Mouse (Mus musculus): ENCODE results near the gene Skor1.

Skor1 gene

DNA sequence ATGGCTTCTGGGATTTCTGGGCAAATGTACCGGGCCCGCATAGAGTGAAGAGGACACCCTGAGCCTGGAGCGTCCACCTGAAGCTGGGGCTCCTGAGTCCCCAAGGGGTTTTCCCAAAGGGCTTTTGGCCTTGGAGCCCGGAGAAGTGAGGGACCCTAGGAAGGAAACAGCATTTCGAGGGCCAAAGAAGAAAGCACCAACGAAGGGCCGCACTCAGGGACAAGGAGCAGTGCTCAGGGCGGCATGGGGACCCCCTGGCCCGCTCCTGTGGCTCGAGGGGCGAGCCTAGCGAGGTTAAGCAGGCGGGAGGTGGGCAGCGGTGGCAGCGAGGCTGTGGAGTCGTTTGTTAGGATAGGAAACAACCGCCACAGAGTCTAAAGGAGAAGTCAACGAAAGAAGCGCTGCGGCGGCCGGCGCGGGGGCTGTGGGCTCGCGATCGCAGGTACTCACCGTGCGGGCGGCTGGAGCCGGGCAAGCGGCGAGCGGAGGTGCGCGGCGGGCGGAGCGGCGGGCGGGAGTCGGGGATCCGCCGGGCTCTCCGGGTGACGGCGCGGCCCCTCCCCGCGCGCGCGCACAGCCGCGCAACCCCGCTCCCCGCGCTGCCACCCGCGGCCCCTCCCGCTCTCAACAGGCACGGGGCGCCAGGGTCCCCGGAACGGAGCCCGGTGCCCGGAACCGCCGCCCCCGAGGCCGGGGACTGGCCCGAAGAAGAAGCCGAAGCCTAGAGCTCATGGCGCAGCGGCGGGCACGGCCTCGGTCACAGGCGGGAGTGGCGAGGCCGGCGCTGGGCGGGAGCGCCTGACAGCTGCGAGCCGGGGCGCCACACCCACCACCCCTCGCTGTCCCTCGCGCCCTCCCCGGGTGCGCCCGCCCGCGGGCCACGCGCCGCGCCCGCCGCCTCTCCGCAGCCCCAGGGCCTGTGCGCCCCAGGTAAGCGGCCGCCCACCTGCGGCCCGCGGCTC is at the start of gene Skor1:
Gene Skor1, minus strand, starts transcription at position 552 of the 962 bp plus-strand sequence.
- no peak for DNase-seq (ENCODE audit: low spot score in 2 of 2)

DNA sequence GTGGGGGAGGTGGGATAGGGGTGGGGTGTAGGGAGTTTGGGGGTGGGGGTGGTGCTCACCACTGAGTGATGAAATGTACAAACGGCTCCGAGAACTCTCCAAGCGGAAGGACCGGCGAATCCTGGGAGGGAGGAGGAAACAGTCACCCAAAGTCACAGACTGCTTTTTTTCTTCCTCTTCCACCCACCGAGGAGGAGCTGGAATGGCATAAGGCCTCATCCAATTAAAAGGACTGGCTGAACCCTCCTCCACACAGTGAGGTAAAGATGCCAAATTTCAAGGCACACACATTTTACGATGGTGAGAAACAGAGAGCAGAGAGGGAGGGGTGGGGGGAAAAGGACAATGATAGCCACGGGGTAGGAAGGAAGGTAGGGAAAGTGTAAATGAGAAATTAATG is 48.5 kb upstream of the Skor1 start:
- no peak for DNase-seq (ENCODE audit: low spot score in 2 of 2)

DNA sequence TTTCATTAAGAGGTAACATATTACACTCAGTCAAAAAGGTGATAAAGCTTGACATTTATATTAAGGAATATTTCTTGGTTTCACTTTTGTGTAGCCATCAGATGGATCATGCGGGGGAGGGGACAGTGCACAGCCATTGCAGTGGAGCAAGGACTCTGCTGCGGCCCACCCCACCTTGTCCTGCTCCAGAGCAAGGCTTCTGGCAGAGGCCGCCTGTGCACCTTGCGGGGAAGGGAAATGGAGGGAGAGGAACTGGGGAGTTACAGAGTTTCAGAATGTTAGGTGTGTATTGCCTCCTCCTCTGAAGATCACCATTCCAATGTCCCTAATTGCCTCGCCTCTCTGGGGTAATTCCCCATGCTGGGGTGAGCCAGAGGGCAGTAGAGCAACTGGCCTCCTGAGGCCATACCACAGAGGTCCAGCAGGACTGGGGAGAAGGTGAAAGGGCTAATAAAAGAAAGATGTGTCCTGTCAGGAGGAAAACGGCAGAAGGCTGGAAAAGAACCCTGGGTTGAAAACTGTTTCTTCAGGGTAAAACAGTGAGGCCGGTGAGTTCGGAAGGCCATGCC is 47.4 kb upstream of the Skor1 start:
- no peak for DNase-seq (ENCODE audit: low spot score in 2 of 2)

- DNase-seq (ENCODE audit: low spot score in 2 of 2): no peak
These were observed 46.8 kb upstream of the Skor1 start for GRCm38 (mm10) chr9:63195523-63195922.

- no peak for DNase-seq (ENCODE audit: low spot score in 2 of 2)
These were observed 46.0 kb upstream of the Skor1 start for GRCm38 (mm10) chr9:63194791-63195190.

- no peak for DNase-seq (ENCODE audit: low spot score in 2 of 2)
These were observed 44.0 kb upstream of the Skor1 start for GRCm38 (mm10) chr9:63192809-63193208.

DNA sequence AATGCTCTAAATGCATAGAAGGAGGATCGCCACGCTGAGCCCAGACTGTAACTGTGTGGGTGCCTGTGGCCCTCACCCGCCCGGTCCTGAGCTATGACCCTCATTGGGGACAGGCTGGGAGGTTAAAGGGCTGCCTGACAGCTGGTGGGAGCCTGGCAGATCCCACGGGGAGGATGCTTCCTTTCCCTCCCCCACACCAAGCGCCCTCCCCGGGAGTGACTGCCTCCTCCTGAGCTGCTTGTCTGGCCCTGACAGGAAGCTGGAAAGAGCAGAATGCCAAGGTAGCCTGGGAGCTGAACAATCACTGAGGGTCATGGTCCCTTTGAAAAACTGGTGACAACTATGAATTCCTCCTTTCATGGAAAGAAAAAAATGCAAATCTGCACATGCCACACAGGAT is 38.5 kb upstream of the Skor1 start:
- no peak for DNase-seq (ENCODE audit: low spot score in 2 of 2)

DNA sequence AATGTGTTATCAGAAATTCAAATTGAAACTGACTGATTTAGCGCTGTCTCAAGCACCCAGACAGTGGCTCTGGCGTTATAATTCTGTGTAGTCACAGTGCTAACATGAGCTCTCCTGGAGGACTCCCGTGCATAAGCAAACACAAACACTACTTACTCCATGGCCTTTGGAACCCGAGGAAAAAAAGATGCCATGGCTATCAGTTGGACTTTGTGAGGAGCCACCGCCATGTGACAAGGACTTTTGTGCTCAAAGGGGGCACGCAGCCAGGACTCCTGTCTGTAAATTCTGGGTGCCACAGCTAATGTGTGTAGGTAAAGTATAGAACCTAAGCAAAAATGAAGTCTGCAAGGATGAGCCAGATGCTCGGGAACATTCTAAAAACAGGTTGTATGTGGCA is 36.5 kb upstream of the Skor1 start:
- DNase-seq (ENCODE audit: low spot score in 2 of 2): no peak

GRCm38 (mm10) chr9:63183864-63184263 is 35.1 kb upstream of the Skor1 start:
- no peak for DNase-seq (ENCODE audit: low spot score in 2 of 2)

GRCm38 (mm10) chr9:63182306-63182960 is 33.7 kb upstream of the Skor1 start:
- no peak for DNase-seq (ENCODE audit: low spot score in 2 of 2)

DNA sequence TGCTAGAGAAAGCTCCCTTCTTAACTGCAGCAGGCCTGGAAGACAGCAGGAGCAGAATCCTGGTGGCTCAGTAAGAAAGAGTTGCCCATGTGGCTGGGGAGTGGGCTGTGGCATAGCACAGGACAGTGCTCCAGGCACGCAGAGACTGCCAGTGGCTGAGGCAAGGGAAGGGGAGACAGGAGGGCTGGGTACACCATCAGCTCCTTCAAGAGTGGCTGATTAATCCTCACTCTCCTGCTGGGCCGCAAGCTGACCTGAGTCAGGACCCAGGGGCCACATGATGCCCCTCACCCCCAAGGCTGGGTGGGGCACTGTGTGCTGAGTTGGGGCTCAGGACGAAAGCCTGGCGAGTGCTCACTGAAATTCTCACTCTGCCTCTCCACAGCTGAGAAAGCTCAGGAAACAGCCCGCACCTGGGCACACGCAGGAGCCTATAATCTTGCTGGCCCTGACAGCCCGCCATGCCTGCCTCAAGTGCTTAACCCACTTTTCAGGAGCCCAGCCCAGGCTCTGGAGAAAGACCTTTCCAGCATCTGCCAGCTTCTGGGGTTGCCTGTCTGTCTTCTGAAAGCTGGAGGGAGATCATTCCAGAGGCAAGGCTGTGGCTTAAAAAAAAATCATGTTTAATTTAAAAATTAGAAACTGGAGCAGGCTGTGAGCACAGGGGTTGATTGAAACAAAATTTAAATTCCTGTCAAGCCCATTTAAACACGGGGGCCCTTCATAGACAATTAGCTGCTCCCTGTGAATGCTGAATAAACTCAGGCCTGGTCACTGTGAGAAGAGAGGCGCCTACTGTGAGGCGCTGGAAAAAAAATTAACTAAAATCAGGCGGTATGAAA is 32.8 kb upstream of the Skor1 start:
- no peak for DNase-seq (ENCODE audit: low spot score in 2 of 2)

- DNase-seq (ENCODE audit: low spot score in 2 of 2): no peak
These were observed 29.5 kb upstream of the Skor1 start for GRCm38 (mm10) chr9:63178296-63178695.

GRCm38 (mm10) chr9:63174001-63174721 is 25.4 kb upstream of the Skor1 start:
- no peak for DNase-seq (ENCODE audit: low spot score in 2 of 2)

DNA sequence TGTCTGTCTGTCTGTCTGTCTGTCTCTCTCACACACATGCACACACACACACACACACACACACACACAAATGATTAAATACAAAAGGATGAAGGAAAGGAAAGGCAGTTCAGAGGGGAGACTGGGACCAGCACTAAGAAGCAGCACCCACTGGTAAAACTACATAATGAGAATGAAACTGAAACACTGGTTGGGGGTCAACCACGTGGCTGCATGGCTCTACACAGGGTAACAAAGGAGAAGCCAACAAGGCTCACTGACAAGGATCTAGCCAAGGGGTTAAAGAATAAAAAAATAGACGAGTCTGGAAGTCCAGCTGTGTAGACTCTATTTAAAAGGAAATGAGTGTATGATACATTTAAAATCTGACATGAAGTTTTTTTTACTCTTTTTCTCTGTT is 23.2 kb upstream of the Skor1 start:
- no peak for DNase-seq (ENCODE audit: low spot score in 2 of 2)

DNA sequence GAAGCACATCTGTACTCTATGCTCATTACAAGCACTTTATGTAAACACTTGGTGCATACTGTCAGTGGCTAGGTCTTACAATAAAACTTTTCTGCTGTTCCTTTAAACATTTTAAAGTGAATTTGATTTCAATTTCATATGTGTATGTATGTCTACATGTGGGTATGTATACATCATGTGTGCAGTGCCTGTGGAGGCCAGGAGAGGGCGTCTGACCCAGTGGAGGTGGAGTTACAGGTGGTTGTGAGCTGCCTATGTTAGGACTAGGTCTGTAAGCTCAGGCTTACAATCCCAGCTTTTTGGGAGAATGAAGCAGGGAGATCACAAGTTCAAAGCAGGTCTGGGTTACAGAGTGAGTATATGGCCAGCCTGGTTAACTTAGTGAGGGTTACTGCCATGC is 20.4 kb upstream of the Skor1 start:
- no peak for DNase-seq (ENCODE audit: low spot score in 2 of 2)

- DNase-seq (ENCODE audit: low spot score in 2 of 2): no peak
These were observed 16.3 kb upstream of the Skor1 start for GRCm38 (mm10) chr9:63165070-63165469.

GRCm38 (mm10) chr9:63163756-63164155 is 15.0 kb upstream of the Skor1 start:
- no peak for DNase-seq (ENCODE audit: low spot score in 2 of 2)

DNA sequence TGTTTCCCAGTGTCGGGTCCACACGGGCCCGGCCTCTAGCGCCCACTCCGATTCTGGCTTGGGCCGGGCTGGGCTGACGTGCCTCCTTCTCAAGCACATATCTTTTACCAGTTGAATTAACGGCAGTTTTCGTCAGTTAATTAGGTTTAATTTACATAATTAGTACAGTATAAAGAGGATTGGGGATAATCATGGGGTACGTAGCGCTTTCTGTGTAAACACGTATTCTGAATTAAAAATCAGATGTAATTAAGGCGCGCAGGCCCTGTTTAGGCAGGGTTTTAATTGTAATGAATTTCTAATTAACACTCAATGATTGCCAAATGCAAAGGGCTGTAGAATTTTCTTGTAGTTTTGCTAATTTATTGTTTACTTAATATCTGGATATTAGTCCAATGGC is 3.2 kb upstream of the Skor1 start:
- DNase-seq (ENCODE audit: low spot score in 2 of 2): no peak

DNA sequence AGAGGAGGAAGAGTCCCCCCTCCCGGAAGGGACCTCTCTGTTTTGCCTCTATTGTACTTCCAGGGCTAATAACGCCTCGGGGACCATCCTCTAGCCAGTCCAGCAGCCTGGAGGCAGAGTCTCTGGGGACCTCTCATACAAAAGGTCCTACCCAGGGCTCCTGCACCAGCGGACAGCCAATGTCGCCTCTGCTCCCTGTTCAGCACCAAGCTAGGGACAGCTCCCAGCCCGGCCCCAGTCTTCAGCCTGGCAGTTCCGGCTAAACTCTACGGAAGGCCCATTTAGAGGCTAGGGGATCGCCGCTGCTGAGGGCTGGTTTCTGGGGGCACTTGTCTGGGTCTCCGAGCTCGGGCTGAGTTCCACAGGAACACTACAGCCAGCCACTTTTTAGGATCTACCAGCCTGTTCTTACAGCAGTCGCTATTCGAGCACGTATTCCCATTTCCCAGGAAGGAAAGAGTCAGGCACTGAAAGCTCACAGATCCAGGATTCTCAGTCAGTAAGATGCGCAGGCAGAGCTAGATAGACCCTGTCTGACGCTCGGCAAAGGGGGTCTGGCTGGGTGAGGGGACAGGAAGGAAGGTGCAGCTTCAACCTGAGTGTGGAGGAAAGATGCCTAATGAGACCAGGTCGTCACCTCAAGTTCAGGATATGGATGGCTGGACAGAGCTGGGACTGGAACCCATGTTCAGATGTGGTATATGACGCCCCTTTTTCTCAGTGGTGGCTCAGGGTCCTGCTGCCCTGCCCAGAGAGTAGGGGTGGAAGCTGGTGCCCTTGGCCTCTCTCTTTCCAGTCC is 2.5 kb upstream of the Skor1 start:
- peak; percentile 68 to 84 for DNase-seq (ENCODE audit: low spot score in 2 of 2)

DNA sequence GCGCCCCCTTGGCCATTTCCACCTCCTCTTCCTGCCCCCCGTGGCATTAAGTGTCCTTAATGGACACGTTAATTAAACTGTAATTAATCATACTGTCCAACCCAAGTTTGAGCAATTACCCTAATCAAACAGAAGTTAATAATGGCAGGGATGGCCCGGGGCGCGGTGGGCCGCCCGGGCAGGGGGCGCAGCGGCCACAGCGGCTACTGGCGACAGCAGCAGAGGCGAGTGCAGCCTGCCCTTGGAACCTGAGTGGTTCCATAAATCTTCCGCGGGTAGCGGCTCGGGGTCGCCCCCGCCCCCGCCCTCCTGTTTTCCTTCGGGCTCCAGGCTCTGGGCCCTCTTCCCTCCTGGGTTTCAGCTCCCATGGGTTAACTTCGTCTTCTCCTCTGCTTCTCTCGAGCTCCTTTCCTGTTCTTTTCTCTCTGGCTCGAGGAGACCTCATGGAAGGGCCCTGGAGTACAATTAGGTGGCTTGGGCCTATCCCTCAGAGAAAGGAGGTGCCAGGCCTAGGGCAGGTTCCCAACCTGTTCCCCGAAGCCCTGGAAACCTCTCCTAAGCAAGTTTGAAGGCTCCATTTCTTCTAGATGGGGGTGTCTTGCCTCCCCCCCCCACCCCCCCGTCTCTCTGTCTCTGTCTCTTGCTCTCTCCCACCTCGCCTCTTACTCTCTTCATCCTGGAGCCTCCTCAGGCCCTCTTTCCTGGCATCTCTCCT is 1.5 kb upstream of the Skor1 start:
- no peak for DNase-seq (ENCODE audit: low spot score in 2 of 2)
